Mouse (Mus musculus): ENCODE measurements around the gene Man1a2.

The Man1a2 gene

DNA sequence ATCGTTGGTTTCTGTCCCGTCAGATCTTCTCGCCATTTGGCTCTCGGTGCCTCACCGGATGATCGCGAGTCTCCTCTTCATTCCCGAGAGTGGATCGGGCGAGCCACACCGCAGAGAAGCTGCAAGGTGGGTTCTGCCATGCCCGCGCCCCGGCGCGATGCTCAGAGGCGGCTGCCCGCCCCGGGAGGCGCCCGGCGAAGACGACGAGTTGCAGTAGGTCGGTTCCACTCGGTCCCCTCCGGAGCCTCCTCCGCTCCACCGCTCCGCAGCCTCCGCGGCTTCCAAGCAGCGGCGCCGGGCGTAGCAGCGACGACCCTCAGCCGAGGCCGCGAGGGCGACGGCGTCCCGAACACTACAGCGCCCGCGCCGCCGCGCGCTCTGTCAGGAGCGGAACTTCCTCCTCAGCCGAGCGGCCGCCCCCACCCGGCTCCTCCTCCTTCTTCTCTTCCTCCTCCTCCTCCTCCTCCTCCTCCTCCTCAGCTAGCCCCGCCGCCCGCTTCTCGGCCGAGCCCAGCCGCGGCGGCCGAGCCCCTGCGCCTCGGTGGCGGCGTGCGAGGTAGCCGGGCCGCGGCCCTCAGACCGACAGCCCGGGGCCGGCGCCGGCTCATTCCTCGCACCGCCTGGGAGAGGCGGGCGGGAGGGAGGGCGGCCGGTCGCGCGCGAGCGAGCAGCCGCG lies at the start of gene Man1a2:
TSS of gene Man1a2 (minus strand) at position 417 of the 676 bp plus-strand sequence.
- DNase-seq, result peak; percentile 87

DNA sequence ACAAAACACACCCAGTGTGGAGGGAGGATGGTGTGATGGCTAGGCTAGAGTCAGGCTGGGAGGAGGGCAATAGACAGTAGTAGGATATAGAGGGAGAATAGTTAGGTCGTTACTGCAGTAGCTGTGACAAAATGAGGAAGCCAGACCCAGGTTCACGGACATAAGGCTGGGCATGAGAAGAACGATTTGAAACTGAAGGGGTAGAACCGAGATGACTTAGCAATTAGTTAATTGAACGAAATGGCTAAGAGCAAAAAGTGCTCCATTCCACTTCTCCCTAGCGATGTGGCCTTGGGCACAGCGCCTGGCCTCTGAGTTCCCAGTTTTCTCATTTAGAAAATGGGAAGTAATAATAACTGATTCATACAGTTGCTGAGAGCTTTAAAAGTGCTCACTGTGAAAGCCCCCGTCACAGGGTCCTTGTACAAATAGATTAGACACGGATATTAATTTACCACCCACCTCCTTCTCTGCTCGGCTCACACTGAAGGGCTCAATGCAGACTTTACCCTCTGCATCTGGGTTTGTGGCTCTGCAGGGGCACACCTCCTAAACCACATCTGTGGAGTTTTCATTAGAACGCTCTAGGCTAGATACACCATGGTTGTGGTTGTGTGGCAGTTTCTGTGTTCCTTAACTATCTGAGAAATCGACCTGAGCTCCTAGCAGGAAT lies 49.3 kb upstream of the Man1a2 start:
- no peak for DNase-seq

DNA sequence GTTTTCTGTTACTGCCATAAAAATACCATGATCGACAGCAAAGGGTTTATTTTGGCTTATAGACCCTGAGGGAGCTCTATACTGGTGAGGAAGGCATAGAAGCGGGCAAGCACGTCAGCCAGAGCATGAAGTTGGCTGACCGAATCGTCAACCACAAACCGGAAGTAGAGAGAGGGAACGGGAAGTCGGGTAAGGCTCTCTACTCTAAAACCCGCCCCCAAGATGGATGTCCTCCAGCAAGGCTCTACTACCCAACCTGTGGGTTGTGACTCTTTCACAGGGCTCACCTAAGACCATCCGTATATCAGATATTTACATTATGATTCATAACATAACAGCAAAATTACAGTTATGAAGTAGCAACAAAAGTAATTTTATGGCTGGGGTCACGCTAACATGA lies 46.6 kb upstream of the Man1a2 start:
- DNase-seq, result no peak

DNA sequence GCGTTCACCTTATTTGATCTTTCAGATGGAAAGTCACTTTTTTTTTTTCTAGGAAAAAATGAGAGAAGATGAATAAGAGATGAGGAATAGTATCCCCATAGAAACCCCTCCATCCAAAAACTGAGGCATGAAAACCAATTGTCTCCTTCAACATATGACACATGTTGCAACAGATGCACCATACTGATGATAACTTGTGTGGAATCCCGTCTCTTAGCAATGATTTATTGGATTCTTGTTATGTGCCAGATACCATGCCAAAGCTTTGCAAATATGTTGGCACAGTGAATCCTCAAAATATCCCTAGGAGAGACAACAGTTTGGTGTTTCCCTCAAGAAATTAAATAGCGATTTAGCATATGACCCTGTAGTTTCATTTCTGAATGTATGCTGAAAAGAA lies 46.0 kb upstream of the Man1a2 start:
- DNase-seq, result no peak

DNA sequence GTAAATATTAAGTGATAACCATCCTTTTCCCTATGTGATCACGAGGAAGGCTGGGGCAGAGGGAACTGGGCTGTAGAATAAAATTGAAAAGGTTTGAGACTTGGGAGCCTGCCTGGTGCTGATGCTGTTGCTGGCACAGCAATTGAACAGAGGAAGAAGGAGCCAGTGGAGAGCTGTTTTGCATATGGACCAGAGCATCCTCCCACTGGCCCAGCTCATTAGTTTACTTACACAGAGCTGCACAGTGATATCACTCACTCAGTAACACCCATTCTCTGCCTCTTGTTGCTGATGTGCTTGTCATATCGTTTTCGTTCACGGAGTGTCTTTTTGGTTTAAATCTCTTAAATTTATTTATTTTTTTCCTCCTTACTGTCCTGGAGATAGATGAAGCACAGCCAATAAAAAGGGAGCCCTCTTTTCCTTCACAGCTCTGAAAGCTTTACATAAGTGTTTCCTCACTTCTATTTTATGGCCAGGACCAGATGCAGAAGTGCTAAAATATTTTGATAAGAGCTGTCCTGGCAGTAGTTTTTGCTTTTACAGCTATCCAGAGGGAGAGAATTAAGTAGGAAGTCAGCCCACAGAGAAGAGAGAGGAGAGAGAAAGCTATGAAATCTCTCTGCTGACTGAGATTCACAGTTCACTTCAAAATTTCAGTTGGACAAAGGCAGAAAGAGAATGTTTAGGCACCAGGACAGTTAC lies 42.9 kb upstream of the Man1a2 start:
- no peak for DNase-seq

DNA sequence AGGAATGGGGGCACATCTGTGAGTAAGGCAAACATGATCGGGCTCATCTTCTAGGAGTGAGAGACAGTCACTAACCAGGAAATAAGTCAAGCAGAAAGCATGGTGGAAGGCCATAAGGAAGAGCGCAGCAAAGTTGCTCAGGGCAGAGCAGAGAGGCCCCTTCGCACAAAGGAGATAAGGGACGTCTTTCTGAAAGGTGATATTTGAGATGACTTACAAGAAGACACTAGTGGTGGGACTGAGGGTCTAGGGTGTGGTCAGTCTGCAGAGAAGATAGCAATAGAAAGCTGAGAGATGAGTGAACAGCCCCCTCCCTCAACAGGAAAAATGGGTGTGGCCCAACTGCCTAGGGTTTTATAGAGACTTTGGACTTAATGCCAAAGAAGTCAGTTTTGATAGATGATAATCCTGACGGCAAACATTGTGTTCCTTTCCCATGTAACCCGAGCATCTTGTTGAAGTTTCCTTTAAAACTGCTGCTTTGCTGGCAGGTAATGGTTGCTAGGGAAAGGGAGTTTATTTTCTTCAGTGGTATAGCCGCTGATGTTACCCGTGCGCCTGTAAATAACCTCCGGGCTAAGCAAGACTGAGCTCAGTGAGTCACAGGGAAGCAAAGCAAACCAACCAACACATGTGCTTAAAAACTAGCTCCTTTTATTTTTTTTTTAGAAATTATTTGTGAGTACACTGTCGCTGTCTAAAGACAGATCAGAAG lies 40.8 kb upstream of the Man1a2 start:
- no peak for DNase-seq

DNA sequence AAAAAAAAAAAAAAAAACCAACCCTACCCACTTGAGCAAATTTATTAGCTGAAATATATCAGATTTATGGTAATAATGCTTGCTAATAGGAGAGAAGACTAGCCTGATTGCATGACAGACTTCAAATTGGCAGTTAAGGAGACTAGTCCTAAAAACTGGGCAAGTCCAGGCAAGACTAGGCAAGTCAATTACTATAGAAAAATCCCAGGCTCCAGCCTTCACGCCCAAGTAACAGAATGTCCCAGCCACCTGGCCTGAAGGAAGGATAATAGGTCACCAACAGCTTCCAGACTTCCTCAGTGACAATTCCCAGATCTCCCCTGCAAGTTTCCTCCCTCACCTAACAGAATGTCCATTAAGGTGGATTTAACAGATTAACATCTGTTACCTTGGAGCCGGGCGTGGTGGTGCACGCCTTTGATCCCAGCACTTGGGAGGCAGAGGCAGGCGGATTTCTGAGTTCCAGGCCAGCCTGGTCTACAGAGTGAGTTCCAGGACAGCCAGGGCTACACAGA lies 35.5 kb upstream of the Man1a2 start:
- DNase-seq, result no peak

DNA sequence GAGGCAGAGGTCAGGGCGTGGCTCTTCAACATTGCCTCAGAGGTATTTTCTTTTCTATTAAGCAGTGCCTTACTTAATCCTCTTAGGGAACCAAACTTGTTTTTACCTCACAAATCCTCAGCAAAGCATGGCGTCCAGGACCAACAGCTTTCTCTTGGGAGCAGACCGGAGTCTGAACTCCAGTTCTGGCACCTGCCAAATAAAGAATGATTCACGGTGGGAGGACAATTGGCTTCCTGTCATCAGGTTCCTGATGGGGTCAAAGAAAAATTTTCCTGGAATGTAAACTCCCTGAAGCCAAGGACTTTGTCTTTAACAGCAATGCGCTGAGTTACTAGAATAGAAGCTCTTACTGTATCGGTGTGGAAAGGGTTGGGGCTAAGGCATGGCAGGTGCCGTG lies 30.9 kb upstream of the Man1a2 start:
- no peak for DNase-seq

DNA sequence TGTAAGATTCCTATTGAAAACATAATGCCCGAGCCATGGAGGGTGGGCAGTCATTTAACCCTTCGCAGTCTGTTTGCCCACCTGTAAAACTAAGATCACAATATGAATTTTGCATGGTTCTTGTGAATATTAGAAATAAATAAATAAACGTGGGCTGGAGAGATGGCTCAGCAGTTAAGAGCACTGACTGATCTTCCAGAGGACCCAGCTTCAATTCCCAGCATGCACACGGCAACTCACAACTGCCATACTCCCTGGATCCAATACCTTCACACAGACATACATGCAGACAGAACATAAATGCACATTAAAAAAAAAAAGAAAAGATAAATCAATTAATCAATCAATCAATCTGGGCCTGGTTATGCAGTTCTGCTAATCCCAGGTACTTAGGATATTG lies 30.1 kb upstream of the Man1a2 start:
- DNase-seq, result no peak

DNA sequence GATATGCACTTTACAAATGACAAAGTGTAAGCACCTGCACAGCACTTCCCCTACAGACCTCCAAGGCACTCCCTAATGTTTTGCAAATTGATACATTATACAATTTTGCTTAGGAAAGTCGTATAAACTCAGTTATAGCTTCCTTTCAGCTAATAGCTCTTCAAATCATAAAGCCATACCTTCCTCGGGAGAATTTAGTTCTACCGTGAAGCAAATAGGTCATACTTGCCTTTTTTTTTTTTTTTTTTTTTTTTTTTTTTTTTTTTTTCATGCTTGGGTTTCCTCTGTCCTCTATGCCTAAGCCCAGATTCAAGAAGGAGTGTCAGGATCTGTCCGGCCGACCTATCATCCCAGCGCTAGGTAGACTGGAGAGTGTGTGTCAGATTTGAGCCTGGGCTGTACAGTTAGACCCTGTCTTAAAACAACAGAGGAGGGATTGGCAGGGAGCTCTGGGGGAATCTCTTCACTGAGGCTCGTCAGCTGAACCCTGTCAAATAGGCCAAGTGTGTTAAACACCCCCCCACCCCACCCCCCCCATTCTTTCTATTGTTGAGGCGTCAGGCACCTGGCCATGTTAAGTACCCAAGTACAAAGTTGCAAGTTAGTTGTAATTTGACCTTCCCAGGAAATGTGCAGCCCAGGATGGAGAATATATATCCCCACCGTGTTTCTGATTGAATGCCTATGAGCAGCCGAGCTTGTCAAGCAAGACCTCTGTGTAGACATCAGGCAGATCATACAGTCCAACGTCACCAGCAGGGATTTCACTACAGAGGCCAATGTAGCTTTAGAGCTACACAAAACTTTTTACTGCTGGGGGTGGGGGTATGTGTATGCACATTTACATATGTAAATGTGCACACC lies 28.1 kb upstream of the Man1a2 start:
- no peak for DNase-seq

DNA sequence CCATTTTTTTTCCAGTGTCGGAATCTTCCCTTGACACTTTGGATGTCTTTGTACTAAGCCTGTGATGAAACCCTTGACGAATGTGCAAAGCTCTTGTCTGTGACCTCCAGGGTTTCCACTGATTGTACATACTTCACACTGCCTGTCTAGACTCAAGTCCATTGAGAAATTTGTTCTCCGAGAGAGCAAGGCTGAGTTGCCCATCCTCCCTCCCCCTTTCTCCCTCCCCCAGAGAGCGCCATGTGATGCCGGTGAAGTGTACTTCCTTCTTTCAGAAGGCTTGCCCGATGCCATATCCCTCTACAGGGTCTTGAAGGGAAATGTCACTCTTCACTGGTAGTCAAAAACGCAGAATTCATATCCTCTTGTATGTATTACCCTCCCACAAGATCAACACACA lies 26.8 kb upstream of the Man1a2 start:
- DNase-seq, result no peak

DNA sequence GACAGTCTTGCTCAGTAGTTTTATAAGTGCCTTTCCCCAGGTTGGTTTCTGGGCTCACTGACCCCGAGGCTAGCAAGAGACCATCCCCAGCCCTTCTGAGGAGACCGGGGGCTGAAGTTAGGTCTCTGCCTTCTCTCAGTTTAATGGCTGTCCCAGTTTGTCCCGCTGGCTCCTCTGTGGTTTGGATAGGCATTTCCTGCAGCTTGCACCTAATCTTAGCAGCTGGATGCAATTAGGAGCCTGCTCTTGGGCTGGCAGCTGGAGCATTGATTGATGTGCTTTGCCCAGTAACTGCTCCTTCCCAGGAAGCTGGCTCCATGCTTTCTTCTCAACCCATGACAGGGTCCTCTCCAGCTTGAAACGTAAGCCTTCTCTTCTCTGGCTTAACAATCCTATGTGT lies 26.2 kb upstream of the Man1a2 start:
- no peak for DNase-seq

DNA sequence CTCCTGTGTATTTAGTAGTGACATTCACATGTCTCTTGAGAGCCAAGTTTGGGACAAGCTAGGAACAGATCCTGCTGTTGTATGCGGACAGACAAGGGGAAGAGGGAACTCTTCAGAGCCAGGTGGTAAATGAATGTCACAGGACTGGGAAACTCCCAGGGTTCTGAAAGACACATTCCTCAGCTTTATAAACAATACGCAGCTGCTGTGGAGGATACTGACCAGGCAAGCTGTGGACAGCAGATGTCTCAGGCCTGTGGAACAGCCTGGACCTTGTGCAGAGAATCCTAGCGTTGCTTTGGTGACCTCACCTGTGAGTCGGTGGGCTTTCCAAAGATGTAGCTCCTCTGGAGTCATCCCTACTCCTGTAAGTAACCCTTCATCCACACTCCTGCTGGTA lies 21.8 kb upstream of the Man1a2 start:
- DNase-seq, result no peak

DNA sequence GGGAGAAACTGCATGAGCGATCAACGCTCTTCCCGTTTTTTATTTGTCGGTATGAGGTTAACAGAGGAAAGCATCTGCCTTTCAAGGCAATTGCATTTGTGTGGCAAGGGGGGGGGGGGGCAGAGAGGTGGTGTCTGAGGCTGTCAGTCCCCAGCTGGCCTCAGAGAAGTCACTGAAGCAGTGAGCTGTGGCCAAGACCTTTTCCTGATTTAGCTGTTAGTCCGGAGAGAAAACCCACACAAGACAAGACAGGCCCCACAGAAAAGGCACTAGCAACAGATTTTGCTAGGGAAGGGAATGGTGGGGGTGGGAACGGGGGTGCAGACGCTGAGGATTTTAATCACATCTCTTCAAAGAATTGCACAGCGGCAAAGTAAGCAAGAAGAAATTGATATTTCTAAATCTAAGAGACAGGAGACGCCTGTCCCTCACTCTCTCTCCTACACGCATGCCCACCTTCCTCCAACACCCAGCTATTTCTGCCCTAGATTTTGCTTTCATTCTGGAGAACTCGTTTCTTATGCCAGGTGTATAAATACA lies 19.9 kb upstream of the Man1a2 start:
- no peak for DNase-seq

DNA sequence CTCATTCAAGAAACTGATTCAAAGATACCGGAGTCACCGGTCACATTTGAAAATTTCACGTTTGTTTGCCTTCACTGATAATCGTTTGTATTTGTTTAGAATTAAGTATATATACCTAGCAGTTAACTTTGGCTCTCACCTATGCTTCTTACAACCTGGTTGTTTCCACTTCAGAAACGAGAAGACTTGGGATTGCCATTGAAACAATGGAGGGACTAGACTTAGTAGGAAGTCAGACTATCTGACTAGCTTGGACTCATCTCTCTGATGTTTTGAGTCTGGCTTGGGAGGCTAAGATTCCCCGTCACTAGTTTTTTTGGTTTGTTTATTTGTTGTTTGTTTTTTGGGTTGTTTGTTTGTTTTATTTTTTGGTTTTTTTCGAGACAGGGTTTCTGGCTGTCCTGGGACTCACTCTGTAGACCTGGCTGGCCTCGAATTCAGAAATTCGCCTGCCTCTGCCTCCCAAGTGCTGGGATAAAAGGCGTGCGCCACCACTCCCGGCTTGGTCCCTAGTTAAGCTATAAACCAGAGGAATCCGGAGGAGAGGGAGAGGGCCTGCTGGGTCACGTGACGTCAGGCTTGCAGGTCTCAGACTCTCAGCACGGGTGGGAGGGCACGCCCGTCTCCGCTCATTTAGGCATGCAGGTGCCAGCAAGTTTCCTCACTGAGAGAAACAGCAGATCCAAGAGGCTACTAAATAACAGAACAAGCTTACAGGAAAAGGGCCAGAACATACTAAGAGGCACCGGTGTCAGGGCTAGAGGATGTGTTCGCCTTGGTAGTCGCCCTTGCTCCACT lies 18.7 kb upstream of the Man1a2 start:
- DNase-seq, result no peak

DNA sequence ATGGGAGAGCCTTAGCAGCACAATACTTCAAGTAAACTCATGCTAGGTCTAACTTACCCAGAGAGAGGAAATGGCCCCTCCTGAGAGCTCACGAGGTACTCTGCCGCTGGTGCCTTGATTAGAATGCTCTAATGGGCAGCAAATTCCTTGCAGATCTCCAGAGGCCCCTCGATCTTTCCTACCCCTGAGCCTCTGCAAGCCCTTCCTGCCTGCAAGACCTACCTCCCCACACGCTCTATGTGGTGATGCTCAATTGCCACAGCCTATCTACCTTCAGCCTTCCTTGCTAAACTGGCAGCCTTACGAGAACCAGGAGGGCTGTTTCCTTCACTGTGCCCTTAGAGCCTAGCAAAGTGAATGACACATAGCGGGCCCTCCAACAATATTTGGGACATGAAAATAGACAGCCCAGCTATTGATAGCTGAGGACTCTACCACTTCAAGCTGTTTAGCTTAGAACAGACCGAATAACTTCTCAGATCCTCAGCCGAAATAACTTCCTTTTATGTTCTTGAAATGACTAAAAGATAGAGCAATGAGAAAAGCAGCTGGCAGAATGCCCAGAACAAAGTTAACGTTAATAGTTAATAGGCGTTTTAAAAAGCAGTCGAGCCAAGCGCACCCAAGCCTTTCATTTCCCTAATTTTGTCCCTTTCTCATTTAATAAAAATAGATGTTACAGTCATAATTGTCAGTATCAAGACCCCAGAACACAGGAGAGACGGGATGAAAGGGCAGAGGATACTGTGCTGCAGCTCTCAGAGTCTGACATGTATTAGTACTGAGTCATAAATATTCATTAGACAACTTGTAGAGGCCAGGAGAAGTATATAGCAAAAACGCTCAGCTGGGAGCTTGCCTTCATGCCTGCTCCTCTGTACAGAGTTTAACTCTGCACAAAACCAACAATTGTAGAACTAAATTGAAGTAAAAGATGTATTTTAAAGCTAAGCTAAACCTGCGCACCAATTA lies 17.9 kb upstream of the Man1a2 start:
- DNase-seq, result peak; percentile 42

DNA sequence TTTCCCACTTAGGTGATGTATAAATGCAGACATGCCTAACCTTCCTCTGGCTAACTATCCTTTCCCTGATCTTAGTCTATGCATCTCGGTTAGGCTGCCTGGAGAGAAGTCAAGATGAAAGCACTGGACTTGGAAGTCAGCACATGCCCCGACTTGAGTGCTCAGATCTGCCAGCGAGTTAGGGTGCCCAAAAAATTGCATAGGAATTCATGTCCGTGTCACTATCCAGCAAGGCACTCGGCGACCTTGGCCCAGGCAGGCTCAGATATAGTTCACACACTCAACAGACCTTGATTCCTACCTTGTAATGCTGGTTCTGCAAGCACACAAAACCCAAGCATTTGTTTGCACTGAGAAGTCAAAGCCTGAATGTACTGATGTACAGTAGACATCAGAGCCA lies 3.4 kb upstream of the Man1a2 start:
- no peak for DNase-seq

DNA sequence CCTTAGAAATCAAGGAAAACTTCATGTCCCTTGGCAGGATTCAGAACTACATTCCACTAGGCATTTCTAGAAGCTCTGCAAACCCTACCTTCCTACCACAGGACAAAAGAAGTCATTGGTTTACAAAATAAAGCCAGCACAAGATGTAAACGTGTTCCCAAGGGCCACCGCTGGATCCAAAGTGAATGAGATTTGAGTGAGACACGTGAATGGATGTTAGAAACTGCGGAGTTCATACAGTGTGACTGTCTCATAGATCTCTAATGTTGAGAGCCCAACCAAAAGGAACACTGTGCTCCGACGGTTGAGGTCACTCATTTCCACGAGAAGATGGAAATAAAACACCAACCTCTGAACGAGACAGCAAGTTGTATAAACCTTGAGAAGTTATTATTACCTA lies 1.5 kb upstream of the Man1a2 start:
- no peak for DNase-seq

DNA sequence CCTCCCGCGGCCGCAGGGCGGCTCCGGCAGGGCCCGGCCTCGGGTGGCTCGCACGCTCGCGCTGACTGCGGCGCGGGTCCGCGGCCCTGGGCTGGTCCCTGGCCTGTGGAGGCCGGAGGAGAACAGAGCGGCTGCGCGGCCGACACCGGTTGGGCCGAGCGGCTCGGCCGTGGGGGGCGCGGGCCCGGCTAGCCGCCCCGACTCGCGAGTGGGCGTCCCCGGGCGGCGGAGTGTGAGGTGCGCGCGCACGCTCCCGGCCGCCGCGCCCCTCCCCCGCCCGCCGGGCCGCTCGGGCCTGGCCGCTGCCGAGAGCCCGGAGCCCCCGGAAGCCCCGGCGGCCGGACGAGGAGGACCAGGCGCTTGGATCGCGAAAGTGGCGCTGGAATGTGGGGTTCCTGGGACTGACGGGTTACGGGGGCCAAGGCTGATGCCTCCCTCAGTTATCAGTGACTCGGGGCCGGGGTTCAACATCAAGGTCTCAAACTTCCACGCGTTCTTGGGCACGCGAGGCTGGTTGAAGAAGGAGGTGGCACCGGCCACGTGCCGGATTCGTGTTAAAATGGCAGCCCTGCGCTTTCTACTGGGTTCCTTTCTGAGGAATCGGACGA lies 564 bp upstream of the Man1a2 start:
- DNase-seq, result peak; percentile 72

All from lung, postnatal 14 days (tissue).